Mouse (Mus musculus): ENCODE data around the gene Gm10974. TPM values are rescaled to one million over a fixed set of nuclear protein-coding genes. Genes with fewer than 3 reads are reported as not detected.
A peak's percentile ranks its signal among the peaks of the same experiment; 100 is the strongest.

Gm10974 gene
- total RNA-seq, 2 experiments from 2014 or later: not detected

GRCm38 (mm10) chr7:66355791-66356522 lies 9.7 kb upstream of the Gm10974 start:
- peak; percentile 98 for ATAC-seq (replicated peaks; ENCODE audit: low FRiP score, low TSS enrichment, poor library complexity, severe bottlenecking)

- no peak for ATAC-seq (replicated peaks; ENCODE audit: low FRiP score, low TSS enrichment, poor library complexity, severe bottlenecking)
Observed at GRCm38 (mm10) chr7:66358461-66358860, 7.2 kb upstream of the Gm10974 start.

GRCm38 (mm10) chr7:66359044-66359443 lies 6.7 kb upstream of the Gm10974 start:
- no peak for ATAC-seq (replicated peaks; ENCODE audit: low FRiP score, low TSS enrichment, poor library complexity, severe bottlenecking)

GRCm38 (mm10) chr7:66364491-66364890 lies 1.2 kb upstream of the Gm10974 start:
- no peak for ATAC-seq (replicated peaks; ENCODE audit: low FRiP score, low TSS enrichment, poor library complexity, severe bottlenecking)

- ATAC-seq (replicated peaks; ENCODE audit: low FRiP score, low TSS enrichment, poor library complexity, severe bottlenecking): no peak
Observed at GRCm38 (mm10) chr7:66365411-66365810, 294 bp upstream of the Gm10974 start.

GRCm38 (mm10) chr7:66369071-66369933 lies 3.6 kb downstream of the Gm10974 start:
- no peak for ATAC-seq (replicated peaks; ENCODE audit: low FRiP score, low TSS enrichment, poor library complexity, severe bottlenecking)

- ATAC-seq (replicated peaks; ENCODE audit: low FRiP score, low TSS enrichment, poor library complexity, severe bottlenecking): no peak
Observed at GRCm38 (mm10) chr7:66369934-66370445, 4.3 kb downstream of the Gm10974 start.

- ATAC-seq (replicated peaks; ENCODE audit: low FRiP score, low TSS enrichment, poor library complexity, severe bottlenecking): no peak
Observed at GRCm38 (mm10) chr7:66370970-66371369, 5.3 kb downstream of the Gm10974 start.

GRCm38 (mm10) chr7:66373391-66373790 lies 7.7 kb downstream of the Gm10974 start:
- ATAC-seq (replicated peaks; ENCODE audit: low FRiP score, low TSS enrichment, poor library complexity, severe bottlenecking): no peak

- ATAC-seq (replicated peaks; ENCODE audit: low FRiP score, low TSS enrichment, poor library complexity, severe bottlenecking): no peak
Observed at GRCm38 (mm10) chr7:66375736-66376135, 10.0 kb downstream of the Gm10974 start.

GRCm38 (mm10) chr7:66376560-66376959 lies 10.9 kb downstream of the Gm10974 start:
- no peak for ATAC-seq (replicated peaks; ENCODE audit: low FRiP score, low TSS enrichment, poor library complexity, severe bottlenecking)

- ATAC-seq (replicated peaks; ENCODE audit: low FRiP score, low TSS enrichment, poor library complexity, severe bottlenecking): no peak
Observed at GRCm38 (mm10) chr7:66384213-66384612, 18.5 kb downstream of the Gm10974 start.

- no peak for ATAC-seq (replicated peaks; ENCODE audit: low FRiP score, low TSS enrichment, poor library complexity, severe bottlenecking)
Observed at GRCm38 (mm10) chr7:66384891-66385290, 19.2 kb downstream of the Gm10974 start.

- no peak for ATAC-seq (replicated peaks; ENCODE audit: low FRiP score, low TSS enrichment, poor library complexity, severe bottlenecking)
Observed at GRCm38 (mm10) chr7:66385826-66386225, 20.1 kb downstream of the Gm10974 start.

GRCm38 (mm10) chr7:66386411-66386810 lies 20.7 kb downstream of the Gm10974 start:
- no peak for ATAC-seq (replicated peaks; ENCODE audit: low FRiP score, low TSS enrichment, poor library complexity, severe bottlenecking)

GRCm38 (mm10) chr7:66387419-66387812 lies 21.7 kb downstream of the Gm10974 start:
- ATAC-seq (replicated peaks; ENCODE audit: low FRiP score, low TSS enrichment, poor library complexity, severe bottlenecking): no peak

- ATAC-seq (replicated peaks; ENCODE audit: low FRiP score, low TSS enrichment, poor library complexity, severe bottlenecking): peak; percentile 76
Observed at GRCm38 (mm10) chr7:66387813-66388521, 22.3 kb downstream of the Gm10974 start, which contains the start of gene Lrrk1. Lrrk1 (minus strand) TSS chr7:66388350.

- ATAC-seq (replicated peaks; ENCODE audit: low FRiP score, low TSS enrichment, poor library complexity, severe bottlenecking): peak; percentile 90
Observed at GRCm38 (mm10) chr7:66388621-66389532, 23.2 kb downstream of the Gm10974 start.

- ATAC-seq (replicated peaks; ENCODE audit: low FRiP score, low TSS enrichment, poor library complexity, severe bottlenecking): no peak
Observed at GRCm38 (mm10) chr7:66397288-66397687, 31.6 kb downstream of the Gm10974 start.

Data from megakaryocyte-erythroid progenitor cell, adult 5-6 weeks (primary cell).